Mouse (Mus musculus): Measurements from ENCODE around the gene Ep300.

The Ep300 gene

GRCm38 (mm10) chr15:81584913-81585745 is at the start of gene Ep300:
Gene Ep300 (plus strand): TSS chr15:81585351.
- peak; percentile 95 for DNase-seq

GRCm38 (mm10) chr15:81535881-81536351 is 49.2 kb upstream of the Ep300 start:
- peak; percentile 30 for DNase-seq

- no peak for DNase-seq
Observed at GRCm38 (mm10) chr15:81538149-81538548, 47.0 kb upstream of the Ep300 start.

GRCm38 (mm10) chr15:81539560-81539959 is 45.6 kb upstream of the Ep300 start:
- no peak for DNase-seq

GRCm38 (mm10) chr15:81544916-81545315 is 40.2 kb upstream of the Ep300 start:
- DNase-seq: no peak

GRCm38 (mm10) chr15:81545387-81546176 is 39.6 kb upstream of the Ep300 start:
- no peak for DNase-seq

- DNase-seq: no peak
Observed at GRCm38 (mm10) chr15:81553455-81553854, 31.7 kb upstream of the Ep300 start.

- no peak for DNase-seq
Observed at GRCm38 (mm10) chr15:81554558-81555297, 30.4 kb upstream of the Ep300 start.

GRCm38 (mm10) chr15:81555986-81556385 is 29.2 kb upstream of the Ep300 start:
- no peak for DNase-seq

GRCm38 (mm10) chr15:81561501-81561900 is 23.6 kb upstream of the Ep300 start:
- no peak for DNase-seq

GRCm38 (mm10) chr15:81561996-81562395 is 23.2 kb upstream of the Ep300 start:
- no peak for DNase-seq

- no peak for DNase-seq
Observed at GRCm38 (mm10) chr15:81562491-81563488, 22.4 kb upstream of the Ep300 start.

GRCm38 (mm10) chr15:81568093-81568492 is 17.1 kb upstream of the Ep300 start:
- no peak for DNase-seq

- no peak for DNase-seq
Observed at GRCm38 (mm10) chr15:81568592-81568991, 16.6 kb upstream of the Ep300 start.

- no peak for DNase-seq
Observed at GRCm38 (mm10) chr15:81576961-81577360, 8.2 kb upstream of the Ep300 start.

GRCm38 (mm10) chr15:81577743-81578165 is 7.4 kb upstream of the Ep300 start:
- DNase-seq: no peak

GRCm38 (mm10) chr15:81584466-81584865 is 685 bp upstream of the Ep300 start:
- no peak for DNase-seq

- peak; percentile 89 for DNase-seq
Observed at GRCm38 (mm10) chr15:81585746-81586461, 753 bp downstream of the Ep300 start.

- DNase-seq: no peak
Observed at GRCm38 (mm10) chr15:81586466-81586865, 1.3 kb downstream of the Ep300 start.

- no peak for DNase-seq
Observed at GRCm38 (mm10) chr15:81587686-81588085, 2.5 kb downstream of the Ep300 start.

GRCm38 (mm10) chr15:81594146-81594696 is 9.1 kb downstream of the Ep300 start:
- DNase-seq: no peak

Measured in right cerebral cortex, postnatal 25 days (tissue).